Mouse (Mus musculus) cerebellum, adult 2 months (tissue): ENCODE measurements around the gene Rnf144b.

Experiments used
- CTCF ChIP-seq: fragments of 200-500 bp; IDR thresholded peaks from 2 replicates; pipeline ENCODE4 v1.5.1; 2011; ENCODE audit warnings: low read depth, mild to moderate bottlenecking, control low read depth, low read length, moderate library complexity, borderline replicate concordance; ENCODE audit not compliant: insufficient read depth
- POLR2A ChIP-seq: fragments of 200-500 bp; IDR thresholded peaks from 2 replicates; pipeline ENCODE4 v1.6.1; 2011; ENCODE audit warnings: low read length, control low read depth, borderline replicate concordance; ENCODE audit not compliant: insufficient read depth

DNA sequence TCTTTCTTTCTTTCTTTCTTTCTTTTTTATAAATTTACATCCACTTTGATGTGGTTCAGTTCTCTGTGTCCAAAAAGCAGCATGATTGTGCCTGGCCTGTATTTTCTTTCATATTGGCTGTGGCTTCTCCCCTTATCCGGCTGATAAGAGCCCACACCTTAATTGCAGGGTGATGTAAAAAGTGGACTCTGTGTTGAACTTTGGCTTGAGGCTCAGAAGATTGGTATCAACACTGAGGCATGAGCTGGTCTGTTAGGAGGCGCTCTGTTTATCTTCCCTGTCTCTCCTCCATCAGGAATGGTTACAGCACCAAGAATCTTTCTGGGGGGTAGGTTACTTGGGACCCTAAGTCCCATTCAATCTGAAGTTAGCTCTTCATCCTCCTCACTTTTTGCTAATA lies 69.7 kb downstream of the Rnf144b start:
- TF ChIP-seq POLR2A (no peak), CTCF (no peak)
